Mouse (Mus musculus): Measurements from ENCODE around the gene Stxbp2. TPM values are rescaled to one million over a fixed set of nuclear protein-coding genes. Genes with fewer than 3 reads are reported as not detected.
A peak's percentile ranks its signal among the peaks of the same experiment; 100 is the strongest.

Stxbp2 gene
- total and polyA plus RNA-seq, 3 experiments, result 181 to 514 (median 287) TPM

- peaks cover 46% of the 10 kb centered on the region for H3K36me3 ChIP-seq (replicated peaks)
- H3K4me3 ChIP-seq (ENCODE audit: low read depth, low read length), result peak overlapping the region; percentile 11; the same call in 1 of the 2 replicates
- TF ChIP-seq GATA1 (IDR thresholded peaks at IDR 0.05; ENCODE audit: borderline replicate concordance, low read length), result no peak
- no peak for TF ChIP-seq CTCF (IDR thresholded peaks at IDR 0.05; ENCODE audit: low read depth, low read length)
- TF ChIP-seq TAL1 (conservative IDR thresholded peaks at IDR 0.05; ENCODE audit: low read depth, low read length), result no peak
- H3K4me1 ChIP-seq (ENCODE audit: insufficient read depth, low read depth, low read length), result peaks cover 27% of the 10 kb centered on the region
- H3K27me3 ChIP-seq (ENCODE audit: insufficient read depth, low read length), result peaks cover 23% of the 10 kb centered on the region
- 0 out of 2 replicates have a peak, but pooled peaks have one; percentile 24 for ATAC-seq (ENCODE audit: extremely low read depth, insufficient number of reproducible peaks, low FRiP score, poor library complexity, severe bottlenecking)
- no peaks in the 10 kb centered on the region for H3K9me3 ChIP-seq (replicated peaks)
- peak; percentile 60 for DNase-seq (ENCODE audit: low spot score)
These were observed 24.2 kb upstream of the Stxbp2 start for GRCm38 (mm10) chr8:3606593-3606992.

GRCm38 (mm10) chr8:3607822-3608221, 22.9 kb upstream of the Stxbp2 start:
- Histone ChIP-seq H3K36me3 (replicated peaks) (peaks cover 59% of the 10 kb centered on the region), H3K27me3 (ENCODE audit: insufficient read depth, low read length) (peaks cover 17% of the 10 kb centered on the region), H3K9me3 (replicated peaks) (no peaks in the 10 kb centered on the region), H3K4me1 (ENCODE audit: insufficient read depth, low read depth, low read length) (peaks cover 29% of the 10 kb centered on the region), H3K4me3 (ENCODE audit: low read depth, low read length) (no peak overlapping the region)
- no peak for ATAC-seq (ENCODE audit: extremely low read depth, insufficient number of reproducible peaks, low FRiP score, poor library complexity, severe bottlenecking)
- TF ChIP-seq TAL1 (conservative IDR thresholded peaks at IDR 0.05; ENCODE audit: low read depth, low read length), result no peak
- no peak for TF ChIP-seq GATA1 (IDR thresholded peaks at IDR 0.05; ENCODE audit: borderline replicate concordance, low read length)
- no peak for TF ChIP-seq GATA2 (IDR thresholded peaks at IDR 0.05; ENCODE audit: borderline replicate concordance, low read depth, low read length)
- TF ChIP-seq CTCF (IDR thresholded peaks at IDR 0.05; ENCODE audit: low read depth, low read length), result no peak
- no peak for TF ChIP-seq POLR2AphosphoS5 (IDR thresholded peaks at IDR 0.05; ENCODE audit: insufficient replicate concordance, low read depth, low read length)
- no peak for DNase-seq (ENCODE audit: low spot score)

- Histone ChIP-seq H3K27me3 (ENCODE audit: insufficient read depth, low read length) (peaks cover 5% of the 10 kb centered on the region), H3K9me3 (replicated peaks) (no peaks in the 10 kb centered on the region), H3K4me1 (ENCODE audit: insufficient read depth, low read depth, low read length) (peaks cover 30% of the 10 kb centered on the region), H3K36me3 (replicated peaks) (peaks cover 73% of the 10 kb centered on the region), H3K4me3 (ENCODE audit: low read depth, low read length) (no peak overlapping the region)
- ATAC-seq (ENCODE audit: extremely low read depth, insufficient number of reproducible peaks, low FRiP score, poor library complexity, severe bottlenecking) (no peak), DNase-seq (ENCODE audit: low spot score) (no peak)
- TF ChIP-seq GATA1 (IDR thresholded peaks at IDR 0.05; ENCODE audit: borderline replicate concordance, low read length) (no peak), GATA2 (IDR thresholded peaks at IDR 0.05; ENCODE audit: borderline replicate concordance, low read depth, low read length) (no peak), CTCF (IDR thresholded peaks at IDR 0.05; ENCODE audit: low read depth, low read length) (no peak), POLR2AphosphoS5 (IDR thresholded peaks at IDR 0.05; ENCODE audit: insufficient replicate concordance, low read depth, low read length) (no peak), TAL1 (conservative IDR thresholded peaks at IDR 0.05; ENCODE audit: low read depth, low read length) (no peak)
These were observed 21.5 kb upstream of the Stxbp2 start for GRCm38 (mm10) chr8:3609046-3609815.

- H3K27me3 ChIP-seq (ENCODE audit: insufficient read depth, low read length), result no peaks in the 10 kb centered on the region
- H3K4me3 ChIP-seq (ENCODE audit: low read depth, low read length), result no peak overlapping the region
- peaks cover 78% of the 10 kb centered on the region for H3K36me3 ChIP-seq (replicated peaks)
- H3K4me1 ChIP-seq (ENCODE audit: insufficient read depth, low read depth, low read length), result peaks cover 30% of the 10 kb centered on the region
- DNase-seq (ENCODE audit: low spot score) (no peak), ATAC-seq (ENCODE audit: extremely low read depth, insufficient number of reproducible peaks, low FRiP score, poor library complexity, severe bottlenecking) (no peak)
- no peaks in the 10 kb centered on the region for H3K9me3 ChIP-seq (replicated peaks)
- TF ChIP-seq TAL1 (conservative IDR thresholded peaks at IDR 0.05; ENCODE audit: low read depth, low read length) (no peak), GATA2 (IDR thresholded peaks at IDR 0.05; ENCODE audit: borderline replicate concordance, low read depth, low read length) (no peak), GATA1 (IDR thresholded peaks at IDR 0.05; ENCODE audit: borderline replicate concordance, low read length) (no peak), CTCF (IDR thresholded peaks at IDR 0.05; ENCODE audit: low read depth, low read length) (no peak), POLR2AphosphoS5 (IDR thresholded peaks at IDR 0.05; ENCODE audit: insufficient replicate concordance, low read depth, low read length) (no peak)
These were observed 21.0 kb upstream of the Stxbp2 start for GRCm38 (mm10) chr8:3609816-3610150.

- ATAC-seq (ENCODE audit: extremely low read depth, insufficient number of reproducible peaks, low FRiP score, poor library complexity, severe bottlenecking), result peak; percentile 95
- Histone ChIP-seq H3K9me3 (replicated peaks) (no peaks in the 10 kb centered on the region), H3K27me3 (ENCODE audit: insufficient read depth, low read length) (no peaks in the 10 kb centered on the region), H3K4me1 (ENCODE audit: insufficient read depth, low read depth, low read length) (peaks cover 32% of the 10 kb centered on the region), H3K4me3 (ENCODE audit: low read depth, low read length) (peak within 1 kb of the TSS; percentile 80), H3K36me3 (replicated peaks) (peaks cover 71% of the 10 kb centered on the region)
- TF ChIP-seq TAL1 (conservative IDR thresholded peaks at IDR 0.05; ENCODE audit: low read depth, low read length) (no peak), CTCF (IDR thresholded peaks at IDR 0.05; ENCODE audit: low read depth, low read length) (no peak), POLR2AphosphoS5 (IDR thresholded peaks at IDR 0.05; ENCODE audit: insufficient replicate concordance, low read depth, low read length) (no peak), GATA1 (IDR thresholded peaks at IDR 0.05; ENCODE audit: borderline replicate concordance, low read length) (no peak), GATA2 (IDR thresholded peaks at IDR 0.05; ENCODE audit: borderline replicate concordance, low read depth, low read length) (no peak)
- peak; percentile 100 for DNase-seq (ENCODE audit: low spot score)
These were observed 9.4 kb upstream of the Stxbp2 start, which contains the start of the genes Xab2 and Pet100 for GRCm38 (mm10) chr8:3621199-3621970. Xab2 (minus strand) TSS chr8:3621316. Pet100 (plus strand) TSS chr8:3621548.

- ATAC-seq (ENCODE audit: extremely low read depth, insufficient number of reproducible peaks, low FRiP score, poor library complexity, severe bottlenecking), result no peak
- Histone ChIP-seq H3K4me1 (ENCODE audit: insufficient read depth, low read depth, low read length) (peaks cover 39% of the 10 kb centered on the region), H3K27me3 (ENCODE audit: insufficient read depth, low read length) (no peaks in the 10 kb centered on the region), H3K36me3 (replicated peaks) (peaks cover 64% of the 10 kb centered on the region), H3K4me3 (ENCODE audit: low read depth, low read length) (peak overlapping the region; percentile 80), H3K9me3 (replicated peaks) (no peaks in the 10 kb centered on the region)
- TF ChIP-seq TAL1 (conservative IDR thresholded peaks at IDR 0.05; ENCODE audit: low read depth, low read length), result no peak
- TF ChIP-seq GATA1 (IDR thresholded peaks at IDR 0.05; ENCODE audit: borderline replicate concordance, low read length), result no peak
- TF ChIP-seq GATA2 (IDR thresholded peaks at IDR 0.05; ENCODE audit: borderline replicate concordance, low read depth, low read length), result no peak
- TF ChIP-seq POLR2AphosphoS5 (IDR thresholded peaks at IDR 0.05; ENCODE audit: insufficient replicate concordance, low read depth, low read length), result no peak
- no peak for TF ChIP-seq CTCF (IDR thresholded peaks at IDR 0.05; ENCODE audit: low read depth, low read length)
- DNase-seq (ENCODE audit: low spot score), result no peak
These were observed 8.6 kb upstream of the Stxbp2 start for GRCm38 (mm10) chr8:3622119-3622518.

Measured in G1E (cell line).